Mouse (Mus musculus) CD4-positive, CD25-positive, alpha-beta regulatory T cell, adult 2 months (primary cell): ENCODE results near the gene Kcnc3.
A peak's percentile ranks its signal among the peaks of the same experiment; 100 is the strongest.

Source experiments
- DNase-seq: peaks from one replicate; pipeline ENCODE4 v3.0.0-alpha.2; 2012; ENCODE audit warnings: low read depth, low spot score

The Kcnc3 gene

GRCm38 (mm10) chr7:44626966-44627365 lies 36.5 kb downstream of the Kcnc3 start:
- no peak for DNase-seq

GRCm38 (mm10) chr7:44628402-44629034 lies 38.1 kb downstream of the Kcnc3 start:
- DNase-seq: no peak

- no peak for DNase-seq
Measured at GRCm38 (mm10) chr7:44630437-44630836, 40.0 kb downstream of the Kcnc3 start.

- no peak for DNase-seq
Measured at GRCm38 (mm10) chr7:44632676-44633075, 42.2 kb downstream of the Kcnc3 start.

- peak; percentile 24 for DNase-seq
Measured at GRCm38 (mm10) chr7:44633407-44633806, 42.9 kb downstream of the Kcnc3 start.

GRCm38 (mm10) chr7:44636684-44637083 lies 46.2 kb downstream of the Kcnc3 start:
- no peak for DNase-seq

- DNase-seq: no peak
Measured at GRCm38 (mm10) chr7:44638663-44639062, 48.2 kb downstream of the Kcnc3 start.

- no peak for DNase-seq
Measured at GRCm38 (mm10) chr7:44640843-44641605, 50.6 kb downstream of the Kcnc3 start.

GRCm38 (mm10) chr7:44641887-44642286 lies 51.4 kb downstream of the Kcnc3 start:
- peak; percentile 40 for DNase-seq

- no peak for DNase-seq
Measured at GRCm38 (mm10) chr7:44645256-44645655, 54.8 kb downstream of the Kcnc3 start.

- no peak for DNase-seq
Measured at GRCm38 (mm10) chr7:44645951-44646350, 55.5 kb downstream of the Kcnc3 start.

GRCm38 (mm10) chr7:44647042-44647724 lies 56.7 kb downstream of the Kcnc3 start:
- DNase-seq: peak; percentile 76

- no peak for DNase-seq
Measured at GRCm38 (mm10) chr7:44647729-44648128, 57.3 kb downstream of the Kcnc3 start.

GRCm38 (mm10) chr7:44649094-44649610 lies 58.7 kb downstream of the Kcnc3 start:
- DNase-seq: no peak

- DNase-seq: peak; percentile 68
Measured at GRCm38 (mm10) chr7:44649990-44650389, 59.5 kb downstream of the Kcnc3 start.

- DNase-seq: no peak
Measured at GRCm38 (mm10) chr7:44651416-44651815, 61.0 kb downstream of the Kcnc3 start.

- DNase-seq: peak; percentile 46
Measured at GRCm38 (mm10) chr7:44653773-44654172, 63.3 kb downstream of the Kcnc3 start.
